Mouse (Mus musculus) CH12.LX (cell line): ENCODE results near the gene Skor1. TPM values are rescaled to one million over a fixed set of nuclear protein-coding genes. Genes with fewer than 3 reads are reported as not detected.

Experiments used
- DNase-seq: peaks from one replicate; pipeline ENCODE4 v3.0.0-alpha.2; 2013; ENCODE audit errors: extremely low read depth
- H3K27ac ChIP-seq: 2 replicates; pipeline ENCODE4 v1.5.1; 2012; ENCODE audit warnings: low read depth, mild to moderate bottlenecking, control low read depth, moderate library complexity; ENCODE audit not compliant: insufficient read depth
- H3K27me3 ChIP-seq: replicated peaks from 2 replicates; pipeline ENCODE3; 2012; ENCODE audit warnings: inconsistent platforms
- H3K36me3 ChIP-seq, 2 experiments: replicated peaks in 1 of 2; 2 replicates each; pipeline versions ENCODE3 to v1.6.1; 2012; ENCODE audit warnings: inconsistent platforms in 1 of 2, low read length in 1 of 2, mild to moderate bottlenecking in 1 of 2, mixed read lengths in 1 of 2, moderate library complexity in 1 of 2; ENCODE audit not compliant: control insufficient read depth in 1 of 2, insufficient read depth in 1 of 2
- H3K4me1 ChIP-seq, 2 experiments: 2 replicates each; pipeline ENCODE4 v1.6.1; 2012; ENCODE audit warnings: inconsistent platforms in 1 of 2, moderate library complexity in 1 of 2; ENCODE audit not compliant: insufficient read depth in 2 of 2, control insufficient read depth in 1 of 2
- H3K4me2 ChIP-seq: 2 replicates; pipeline ENCODE4 v1.6.1; 2012; ENCODE audit warnings: low read depth, mild to moderate bottlenecking, control low read depth; ENCODE audit not compliant: poor library complexity, insufficient read depth, severe bottlenecking
- H3K4me3 ChIP-seq, 3 experiments: fragments of 150-350 bp in 1 of 3; sonication (generic) in 1 of 3; replicated peaks in 1 of 3; 2 replicates each; pipeline versions ENCODE3 to v1.5.1; 2011 to 2012; ENCODE audit warnings: low read depth in 2 of 3, low read length in 2 of 3, mild to moderate bottlenecking in 2 of 3, moderate library complexity in 2 of 3, control low read depth in 1 of 3, improper control_type of control experiment in 1 of 3, inconsistent platforms in 1 of 3, mixed read lengths in 1 of 3; ENCODE audit not compliant: poor library complexity in 1 of 3
- H3K79me2 ChIP-seq: replicated peaks from 2 replicates; pipeline ENCODE4 v1.6.1; 2012; ENCODE audit warnings: mild to moderate bottlenecking, moderate library complexity; ENCODE audit not compliant: control insufficient read depth, poor library complexity, insufficient read depth, severe bottlenecking; ENCODE audit errors: extremely low read depth
- H3K9ac ChIP-seq: 2 replicates; pipeline ENCODE4 v1.6.1; 2012; ENCODE audit warnings: low read depth, mild to moderate bottlenecking, control low read depth, moderate library complexity; ENCODE audit not compliant: insufficient read depth
- H3K9me3 ChIP-seq: replicated peaks from 2 replicates; pipeline ENCODE3; 2012; ENCODE audit warnings: low read length, inconsistent platforms, mixed read lengths
- BHLHE40 ChIP-seq: IDR thresholded peaks from 2 replicates; pipeline ENCODE4 v1.6.1; 2011; ENCODE audit warnings: mild to moderate bottlenecking, low read depth, low read length, improper control_type of control experiment
- E2F4 ChIP-seq: IDR thresholded peaks from 2 replicates; pipeline ENCODE4 v1.6.1; 2011; ENCODE audit warnings: low read depth, low read length, improper control_type of control experiment; ENCODE audit not compliant: insufficient replicate concordance
- ETS1 ChIP-seq: conservative IDR thresholded peaks from 2 replicates; pipeline ENCODE4 v1.6.1; 2012; ENCODE audit warnings: low read depth, mild to moderate bottlenecking, inconsistent platforms, low read length, improper control_type of control experiment, moderate library complexity
- KAT2A ChIP-seq: IDR thresholded peaks from 2 replicates; pipeline ENCODE4 v1.6.1; 2012; ENCODE audit warnings: low read length, improper control_type of control experiment, inconsistent platforms; ENCODE audit not compliant: insufficient replicate concordance
- NRF1 ChIP-seq: IDR thresholded peaks from 2 replicates; pipeline ENCODE4 v1.6.1; 2014; ENCODE audit warnings: low read depth, mild to moderate bottlenecking, inconsistent platforms, low read length, improper control_type of control experiment, moderate library complexity
- PAX5 ChIP-seq: IDR thresholded peaks from 2 replicates; pipeline ENCODE4 v1.6.1; 2012; ENCODE audit warnings: low read length, inconsistent platforms, mixed read lengths
- POLR2A ChIP-seq: IDR thresholded peaks from 2 replicates; pipeline ENCODE4 v1.6.1; 2011; ENCODE audit warnings: low read depth, mild to moderate bottlenecking, improper control_type of control experiment, low read length
- TCF12 ChIP-seq: IDR thresholded peaks from 2 replicates; pipeline ENCODE4 v1.6.1; 2014; ENCODE audit warnings: low read depth, mild to moderate bottlenecking, inconsistent platforms, low read length, improper control_type of control experiment
- UBTF ChIP-seq: IDR thresholded peaks from 2 replicates; pipeline ENCODE4 v1.6.1; 2012; ENCODE audit warnings: low read depth, mild to moderate bottlenecking, inconsistent platforms, low read length, improper control_type of control experiment, moderate library complexity
- USF2 ChIP-seq: conservative IDR thresholded peaks from 2 replicates; pipeline ENCODE4 v1.6.1; 2011; ENCODE audit warnings: low read depth, low read length, improper control_type of control experiment
- ZKSCAN1 ChIP-seq: IDR thresholded peaks from 2 replicates; pipeline ENCODE4 v1.6.1; 2012; ENCODE audit warnings: low read depth, inconsistent platforms, low read length, improper control_type of control experiment, borderline replicate concordance
- dilution Hi-C: fragments of 300-500 bp; cut with MboI; formaldehyde crosslinking; loops from 2 replicates; pipeline ENCODE4 v1.14.3; 2020; ENCODE audit warnings: low sequenced_read_pairs; ENCODE audit not compliant: extremely low pct_unique_long_range_greater_than_20kb, extremely low pct_ligation_motif_present
- in situ Hi-C: fragments of 300-500 bp; cut with MboI; formaldehyde crosslinking; loops from 3 replicates; pipeline ENCODE4 v1.14.3; 2019; ENCODE audit warnings: low sequenced_read_pairs, low pct_ligation_motif_present, low pct_unique_long_range_greater_than_20kb, mixed read lengths
- polyA plus RNA-seq: library from polyadenylated mRNA; unstranded; fragments of >175 nt; gene quantifications from 2 replicates; pipeline ENCODE4 v1.2.1, GENCODE M21; 2012; ENCODE audit warnings: low read depth; ENCODE audit not compliant: insufficient read length
- total RNA-seq, 2 experiments: library from RNA; depleted of rRNA; stranded (reverse); fragments of 300-350 nt in 1 of 2; fragments of >200 nt in 1 of 2; gene quantifications; 2 replicates each; pipeline ENCODE4 v1.2.3; 2012 to 2014

The Skor1 gene
- total and polyA plus RNA-seq, 3 experiments = not detected

DNA sequence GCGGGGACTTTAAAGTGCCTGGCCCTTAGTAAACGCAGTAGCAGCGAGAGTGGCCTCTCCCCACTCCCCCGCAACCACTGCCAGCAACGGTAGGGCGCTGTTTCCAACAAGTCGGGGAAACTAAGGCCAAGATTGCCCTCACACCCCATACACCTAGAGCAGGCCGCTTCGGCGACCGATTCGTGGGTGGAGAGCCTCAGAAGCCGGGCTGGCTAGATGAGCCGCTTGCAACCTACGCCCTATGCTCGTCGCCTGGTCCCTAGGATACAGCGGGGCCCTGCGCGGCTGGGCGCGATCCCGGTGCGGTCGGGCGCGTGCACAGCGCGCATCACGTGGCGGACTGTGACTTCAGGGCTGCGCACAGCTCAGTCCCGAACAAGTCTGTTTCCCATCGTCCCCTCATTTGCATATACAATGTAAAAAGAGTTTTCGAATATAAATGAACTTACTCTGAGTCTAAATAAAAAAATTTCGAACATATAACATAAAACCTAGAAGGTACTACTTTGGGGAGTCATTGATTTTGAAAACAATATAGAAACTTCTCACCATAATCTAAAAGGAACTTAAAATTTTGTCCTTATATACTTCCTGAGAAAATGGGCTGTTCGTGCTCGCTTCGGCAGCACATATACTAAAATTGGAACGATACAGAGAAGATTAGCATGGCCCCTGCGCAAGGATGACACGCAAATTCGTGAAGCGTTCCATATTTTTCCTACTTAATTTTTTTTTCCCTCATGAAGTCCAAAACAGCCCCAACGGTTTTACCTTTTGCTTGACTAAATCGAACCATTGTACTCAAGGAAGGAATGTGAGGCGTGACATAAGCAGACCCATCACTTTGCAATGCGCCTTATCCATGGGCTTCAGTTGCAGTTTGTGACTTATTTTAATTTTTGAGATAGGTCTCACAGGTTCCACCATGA is 15.8 kb downstream of the Skor1 start (continued):
- TF ChIP-seq TCF12 = peak; percentile 77
- TF ChIP-seq, all 38 proteins: peak for 22

DNA sequence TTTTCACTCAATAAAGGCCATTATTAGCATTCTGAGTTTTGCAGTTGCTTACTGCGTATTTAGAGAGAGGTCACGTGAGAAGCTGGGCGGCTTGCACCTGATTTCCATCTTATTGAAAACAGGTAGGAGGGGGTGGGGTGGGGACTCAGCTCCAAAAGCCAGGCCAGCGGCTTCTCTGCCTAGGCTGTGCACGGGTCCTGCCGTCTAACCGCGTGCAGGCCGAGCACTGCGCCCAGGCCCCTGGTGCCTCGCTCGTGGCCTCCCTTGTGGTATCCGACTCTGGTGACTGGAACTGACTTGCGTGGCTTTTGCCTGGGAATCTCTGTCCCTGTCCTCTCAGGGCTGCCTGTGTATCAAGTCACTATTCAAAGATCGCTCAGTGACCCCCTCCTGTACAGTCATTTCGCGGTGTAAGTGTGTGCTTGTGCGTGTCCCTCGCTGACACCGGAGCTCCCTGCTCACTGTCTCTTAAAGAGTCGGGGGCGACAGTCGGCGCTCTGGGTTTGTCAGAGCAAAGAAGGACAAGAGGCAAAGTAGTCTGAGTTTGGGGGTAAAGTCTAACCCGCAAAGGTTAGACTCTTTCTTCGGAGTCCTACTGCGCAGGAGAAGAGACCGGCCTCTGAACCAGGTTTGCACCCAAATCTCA is 16.7 kb downstream of the Skor1 start:
- Histone ChIP-seq H3K27me3 (peaks cover 20% of the 10 kb centered on the region), H3K9me3 (no peaks in the 10 kb centered on the region), H3K4me3 (peak overlapping the region; percentile 73 to 84 (median 75)), H3K9ac (peak overlapping the region; percentile 65), H3K36me3 (no peaks in the 10 kb centered on the region), H3K79me2 (no peaks in the 10 kb centered on the region), H3K4me2 (peak overlapping the region; percentile 62), H3K27ac (no peak overlapping the region; the same call in 1 of the 2 replicates), H3K4me1 (peaks cover 3 to 37% of the 10 kb centered on the region in 2 experiments; a peak in 2 of 4 replicates)
- in situ Hi-C loops = loop anchor here (5.0 to 10.0 kb wide), 4 partner anchors 290 to 713 kb away; no protein-coding TSS in a partner anchor
- peak; percentile 27 for DNase-seq
- TF ChIP-seq ETS1 (no peak), USF2 (no peak), BHLHE40 (peak; percentile 78)
- dilution Hi-C loops = no loop called here

DNA sequence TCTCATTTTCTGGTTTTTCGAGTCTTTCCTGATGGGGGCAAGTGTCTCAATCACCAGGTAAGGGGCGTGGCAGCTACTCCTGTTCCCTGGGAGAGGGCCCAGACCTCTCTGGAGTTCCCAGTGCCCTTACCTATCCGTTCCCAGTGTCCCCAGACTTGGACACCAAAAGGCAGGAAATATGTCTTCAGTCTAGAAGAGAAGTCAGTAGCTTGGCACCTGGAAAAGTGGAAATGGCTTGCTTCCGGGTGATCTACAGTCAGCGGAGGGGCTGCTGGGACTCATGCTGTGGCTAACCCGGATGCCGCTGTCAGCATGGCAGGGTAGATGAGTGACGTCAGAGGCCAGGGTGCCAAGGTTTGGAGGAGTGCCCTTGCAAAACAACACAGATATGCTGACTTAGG is 19.1 kb downstream of the Skor1 start:
- Histone ChIP-seq H3K4me3 (no peak overlapping the region), H3K27ac (no peak overlapping the region), H3K9ac (no peak overlapping the region), H3K79me2 (no peaks in the 10 kb centered on the region), H3K4me2 (no peak overlapping the region), H3K27me3 (peaks cover 9% of the 10 kb centered on the region), H3K36me3 (no peaks in the 10 kb centered on the region), H3K9me3 (no peaks in the 10 kb centered on the region), H3K4me1 (peaks cover 3 to 18% of the 10 kb centered on the region in 2 experiments; a peak in 2 of 4 replicates)
- DNase-seq = no peak
- TF ChIP-seq PAX5 (no peak), ETS1 (no peak), E2F4 (no peak), KAT2A (no peak)
- in situ Hi-C loops (loop anchor here (5.0 to 10.0 kb wide), 4 partner anchors 287 to 715 kb away; no protein-coding TSS in a partner anchor), dilution Hi-C loops (no loop called here)

DNA sequence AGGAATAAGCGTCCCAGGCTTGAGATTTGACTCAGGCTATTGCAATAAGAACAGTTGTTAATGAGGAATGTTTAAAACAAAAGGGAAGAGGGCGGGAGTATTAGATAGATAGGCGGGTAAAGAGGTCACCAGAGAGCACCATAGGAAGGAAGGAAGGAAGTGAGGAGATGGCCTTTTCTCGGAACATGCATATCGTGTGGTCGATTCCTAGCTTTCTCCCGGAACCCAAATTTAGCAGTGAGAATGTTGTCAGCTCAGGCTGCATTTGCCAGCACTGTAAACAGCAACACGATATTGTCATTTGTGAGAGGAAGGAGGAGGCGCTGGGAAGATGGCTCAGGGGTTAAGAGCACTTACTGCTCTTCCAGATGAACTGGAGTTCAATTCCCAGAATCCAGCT is 24.2 kb downstream of the Skor1 start:
- Histone ChIP-seq H3K4me1 (peaks cover 0 to 11% of the 10 kb centered on the region in 2 experiments; a peak in 2 of 4 replicates), H3K27me3 (no peaks in the 10 kb centered on the region), H3K36me3 (no peaks in the 10 kb centered on the region), H3K4me3 (no peak overlapping the region), H3K9ac (no peak overlapping the region), H3K27ac (no peak overlapping the region), H3K79me2 (no peaks in the 10 kb centered on the region), H3K4me2 (peak overlapping the region; percentile 30), H3K9me3 (no peaks in the 10 kb centered on the region)
- dilution Hi-C loops (no loop called here), in situ Hi-C loops (no loop called here)
- no peak for DNase-seq
- no peak for TF ChIP-seq POLR2A
- TF ChIP-seq NRF1 = no peak
- no peak for TF ChIP-seq ZKSCAN1
- no peak for TF ChIP-seq UBTF
- TF ChIP-seq BHLHE40 = no peak
